Mouse (Mus musculus) testis, adult 2 months (tissue): Measurements from ENCODE around the gene Sirt3.

ENCODE experiments used
- CTCF ChIP-seq: fragments of 200-500 bp; IDR thresholded peaks from 2 replicates; pipeline ENCODE4 v1.5.1; 2012; ENCODE audit warnings: low read depth, mild to moderate bottlenecking, inconsistent platforms, low read length, moderate library complexity; ENCODE audit not compliant: control insufficient read depth, insufficient read depth, insufficient replicate concordance
- POLR2A ChIP-seq: fragments of 200-500 bp; IDR thresholded peaks from 2 replicates; pipeline ENCODE4 v1.6.1; 2012; ENCODE audit warnings: low read depth, mild to moderate bottlenecking, inconsistent platforms, low read length, moderate library complexity; ENCODE audit not compliant: control insufficient read depth

DNA sequence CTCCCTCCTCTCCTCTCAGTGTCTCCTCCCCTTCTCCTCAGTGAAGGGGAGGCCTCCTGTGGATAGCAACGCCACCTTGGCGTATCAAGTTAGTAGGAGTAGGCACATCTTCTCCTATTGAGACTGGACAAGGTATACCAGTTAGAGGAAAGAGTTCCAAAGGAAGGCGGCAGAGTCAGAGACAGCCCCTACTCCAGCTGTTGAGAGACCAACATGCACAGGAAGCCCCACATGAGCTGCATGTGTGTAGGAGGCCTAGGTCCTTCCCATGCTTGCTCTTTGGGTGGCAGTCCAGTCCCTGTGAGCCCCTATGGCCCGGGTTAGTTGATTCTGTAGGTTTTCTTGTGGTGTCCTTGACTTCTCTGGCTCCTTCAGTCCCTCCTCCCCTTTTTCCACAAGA, 48.8 kb downstream of the Sirt3 start:
- TF ChIP-seq CTCF, result no peak
- no peak for TF ChIP-seq POLR2A
